Mouse (Mus musculus): ENCODE measurements around the gene Hoxb3.

Gene Hoxb3

DNA sequence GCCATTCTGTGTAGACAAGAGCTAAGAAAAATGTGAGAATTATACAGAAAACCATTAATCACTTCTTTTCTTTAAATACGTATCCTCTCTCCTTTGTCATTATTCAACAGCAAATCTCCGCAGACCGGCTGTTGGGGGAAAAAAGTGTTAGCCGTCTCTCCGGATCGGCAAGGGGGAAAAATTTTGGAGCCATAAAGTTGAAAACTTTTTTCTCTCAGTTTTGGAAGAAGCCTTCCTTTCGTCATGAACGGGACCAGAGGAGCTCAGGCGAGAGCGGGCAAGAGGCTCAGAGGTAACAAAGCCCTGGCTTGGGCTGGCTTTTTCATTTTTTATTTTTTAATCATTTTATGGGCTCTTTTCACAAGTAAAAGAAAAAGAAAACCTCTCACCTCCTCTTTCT, at the start of gene Hoxb3:
TSS of gene Hoxb3 (plus strand) at position 173 of the 400 bp plus-strand sequence.
- no peak for DNase-seq (ENCODE audit: low spot score in 2 of 2)

- DNase-seq (ENCODE audit: low spot score in 2 of 2): no peak
These were observed 48.7 kb upstream of the Hoxb3 start for GRCm38 (mm10) chr11:96274428-96274827.

DNA sequence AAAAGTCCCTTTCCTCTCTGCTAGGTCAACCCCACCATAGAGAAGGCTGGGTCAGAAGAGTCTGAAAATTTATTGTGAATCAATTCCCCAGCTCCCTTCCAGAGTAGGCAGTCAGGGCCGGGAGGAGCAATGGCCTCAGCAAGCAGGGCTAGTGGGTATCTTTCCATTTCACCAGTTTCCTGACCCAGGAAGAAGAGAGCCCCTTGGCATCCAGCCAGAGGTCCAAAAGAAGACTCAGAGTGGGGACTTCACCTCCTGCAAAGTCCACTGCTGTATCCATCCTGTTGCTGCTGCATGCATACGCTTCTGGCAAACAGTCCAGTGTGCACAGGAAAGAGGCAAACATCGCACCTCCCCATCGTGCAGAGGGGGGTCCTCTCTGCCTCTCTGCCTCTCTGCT, 47.2 kb upstream of the Hoxb3 start:
- no peak for DNase-seq (ENCODE audit: low spot score in 2 of 2)

- DNase-seq (ENCODE audit: low spot score in 2 of 2): no peak
These were observed 45.7 kb upstream of the Hoxb3 start for GRCm38 (mm10) chr11:96277151-96278044.

DNA sequence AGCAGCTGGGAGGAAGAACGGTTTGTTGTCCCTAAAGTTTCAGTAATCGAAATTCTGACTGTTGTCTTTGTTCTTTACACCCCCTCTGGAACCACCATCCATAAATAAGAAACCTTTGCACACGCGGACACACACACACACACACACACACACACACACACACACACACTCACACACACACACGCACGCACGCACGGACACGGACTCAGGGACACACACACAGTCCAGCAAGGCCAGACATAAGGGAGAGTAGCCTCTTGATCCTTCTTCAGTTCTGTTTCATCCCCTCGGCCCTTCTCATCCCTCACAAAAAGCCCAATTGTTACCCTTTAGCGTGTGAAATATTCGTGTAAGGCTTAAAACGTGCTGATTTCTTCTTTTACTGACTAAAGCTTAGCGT, 44.8 kb upstream of the Hoxb3 start:
- no peak for DNase-seq (ENCODE audit: low spot score in 2 of 2)

DNA sequence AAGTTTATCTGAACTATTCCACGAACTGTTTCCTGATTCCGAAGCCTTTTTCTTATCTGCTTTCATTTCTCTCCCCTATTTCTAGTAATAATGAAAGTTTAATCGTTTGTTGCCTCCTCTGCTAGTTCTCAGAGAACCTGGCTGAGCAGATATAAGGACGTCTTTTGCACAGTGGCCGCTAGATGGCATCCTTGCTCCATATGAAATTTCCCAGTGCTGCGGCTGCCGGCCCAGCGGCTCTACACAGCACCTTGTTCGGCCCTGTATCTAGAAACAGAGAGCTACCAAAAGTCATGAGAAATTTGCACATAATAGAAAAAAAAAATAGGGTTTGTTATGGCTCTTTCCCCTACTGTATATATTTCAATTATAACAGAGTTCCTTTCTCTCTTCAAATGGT, 44.4 kb upstream of the Hoxb3 start:
- peak; percentile 80 to 87 for DNase-seq (ENCODE audit: low spot score in 2 of 2)

- DNase-seq (ENCODE audit: low spot score in 2 of 2): no peak
These were observed 43.5 kb upstream of the Hoxb3 start for GRCm38 (mm10) chr11:96279421-96280233.

DNA sequence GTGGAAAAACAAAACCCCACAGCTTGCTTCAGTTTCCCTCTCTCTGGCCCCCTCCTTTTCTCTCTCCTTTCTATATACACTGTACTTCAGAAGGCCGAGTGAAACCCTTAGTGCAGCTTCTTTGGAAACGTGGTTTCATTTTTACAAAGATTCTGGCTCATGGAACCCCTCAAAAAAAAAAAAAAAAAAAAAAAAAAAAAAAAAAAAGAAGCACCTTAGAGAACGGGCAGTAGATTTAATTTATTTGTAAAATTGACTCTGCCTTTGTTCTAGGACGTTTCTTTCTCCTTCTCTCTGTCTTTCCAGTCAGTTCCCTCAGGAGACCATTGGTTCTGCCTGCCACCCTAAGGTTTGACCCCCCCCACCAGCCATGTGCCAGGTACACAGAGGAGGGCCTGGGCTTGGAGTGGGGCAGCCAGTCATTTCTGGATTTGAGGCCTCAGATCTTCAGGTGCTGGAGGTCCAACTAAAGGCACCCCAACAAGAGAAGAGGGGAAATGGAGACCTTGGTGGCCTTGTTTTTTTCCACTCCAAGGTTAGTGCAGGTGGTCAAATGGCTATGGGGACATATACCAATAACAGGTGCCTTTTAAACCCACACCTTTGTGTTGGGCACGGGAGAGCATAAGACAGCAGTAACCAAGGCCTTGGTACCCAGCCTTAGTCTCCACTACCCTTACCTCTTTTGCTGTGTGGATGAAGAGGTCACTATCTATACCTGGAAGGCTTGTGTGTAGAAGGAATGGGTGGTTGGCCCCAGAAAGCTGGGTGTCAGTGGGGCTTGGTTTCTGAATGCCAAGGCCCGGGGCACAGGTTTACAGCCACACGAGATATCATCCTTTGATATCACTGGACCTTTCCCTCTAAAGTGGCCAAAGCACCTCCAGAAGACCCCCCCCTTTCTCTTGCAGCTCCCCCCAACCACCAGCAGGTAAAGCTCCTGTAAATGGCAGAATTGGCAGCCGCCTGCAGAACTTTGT, 42.4 kb upstream of the Hoxb3 start:
- DNase-seq (ENCODE audit: low spot score in 2 of 2): no peak

- no peak for DNase-seq (ENCODE audit: low spot score in 2 of 2)
These were observed 41.7 kb upstream of the Hoxb3 start for GRCm38 (mm10) chr11:96281396-96281795.

GRCm38 (mm10) chr11:96281855-96282570, 41.1 kb upstream of the Hoxb3 start, which contains the start of gene Hoxb8:
Gene Hoxb8 (plus strand): TSS chr11:96281905.
- no peak for DNase-seq (ENCODE audit: low spot score in 2 of 2)

DNA sequence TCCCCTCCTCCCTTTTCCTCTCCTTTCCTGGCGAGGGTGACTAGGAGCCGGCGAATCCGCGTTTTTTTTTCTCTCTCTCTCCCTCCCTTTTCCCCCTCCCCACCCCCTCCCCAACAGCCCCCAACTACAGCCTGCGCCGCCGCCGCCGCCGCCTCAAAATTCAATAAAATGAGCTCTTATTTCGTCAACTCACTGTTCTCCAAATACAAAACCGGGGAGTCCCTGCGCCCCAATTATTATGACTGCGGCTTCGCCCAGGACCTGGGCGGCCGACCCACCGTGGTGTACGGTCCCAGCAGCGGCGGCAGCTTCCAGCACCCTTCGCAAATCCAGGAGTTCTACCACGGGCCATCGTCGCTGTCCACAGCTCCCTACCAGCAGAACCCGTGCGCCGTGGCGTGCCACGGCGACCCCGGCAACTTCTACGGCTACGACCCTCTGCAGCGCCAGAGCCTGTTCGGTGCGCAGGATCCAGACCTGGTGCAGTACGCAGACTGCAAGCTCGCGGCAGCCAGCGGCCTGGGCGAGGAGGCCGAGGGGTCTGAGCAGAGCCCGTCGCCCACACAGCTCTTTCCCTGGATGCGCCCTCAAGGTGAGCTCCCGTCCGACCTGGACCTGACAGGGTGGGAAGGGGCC, 40.2 kb upstream of the Hoxb3 start:
- DNase-seq (ENCODE audit: low spot score in 2 of 2): no peak

- DNase-seq (ENCODE audit: low spot score in 2 of 2): no peak
These were observed 38.9 kb upstream of the Hoxb3 start for GRCm38 (mm10) chr11:96284041-96284749.

DNA sequence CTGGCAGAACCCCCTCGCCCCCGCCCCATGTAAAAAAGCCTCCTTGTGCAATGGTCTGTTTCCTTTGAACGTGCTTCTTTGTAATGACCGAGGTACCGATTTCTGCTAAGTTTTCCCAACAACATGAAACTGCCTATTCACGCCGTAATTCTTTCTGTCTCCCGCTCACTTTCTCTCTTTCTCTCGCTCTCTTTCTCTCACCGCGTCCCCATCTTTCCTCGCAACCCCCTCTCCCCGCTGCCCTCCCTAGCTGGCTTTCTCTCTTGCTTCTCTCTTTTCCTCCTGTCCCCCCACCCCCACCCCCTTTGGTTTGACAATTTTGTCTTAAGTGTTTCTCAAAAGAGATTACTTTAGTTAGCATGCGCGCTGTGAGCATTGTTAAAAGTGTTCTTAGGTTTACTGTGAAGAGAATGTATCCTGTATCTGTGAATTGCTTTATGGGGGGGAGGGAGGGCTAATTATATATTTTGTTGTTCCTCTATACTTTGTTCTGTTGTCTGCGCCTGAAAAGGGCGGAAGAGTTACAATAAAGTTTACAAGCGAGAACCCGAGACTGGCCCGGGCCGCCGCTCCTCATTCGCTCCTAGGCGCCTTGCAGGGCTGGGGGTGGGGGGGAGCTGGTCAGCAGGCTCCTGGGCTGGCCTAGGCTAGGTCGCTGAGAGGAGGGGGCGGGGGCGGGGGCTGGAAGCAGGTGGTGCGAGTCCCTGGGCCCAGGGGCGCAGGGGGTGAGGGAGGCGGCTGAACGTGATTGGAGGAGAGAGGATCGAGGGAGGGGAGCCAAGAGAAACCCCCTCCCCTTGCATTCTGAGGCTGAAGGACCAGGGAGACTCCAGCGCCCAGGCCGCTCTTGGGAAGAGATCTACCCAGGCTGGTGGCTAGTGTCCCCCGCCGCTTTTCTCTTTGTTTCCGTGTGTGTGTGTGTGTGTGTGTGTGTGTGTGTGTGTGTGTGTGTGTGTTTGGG, 38.1 kb upstream of the Hoxb3 start:
- DNase-seq (ENCODE audit: low spot score in 2 of 2): no peak

DNA sequence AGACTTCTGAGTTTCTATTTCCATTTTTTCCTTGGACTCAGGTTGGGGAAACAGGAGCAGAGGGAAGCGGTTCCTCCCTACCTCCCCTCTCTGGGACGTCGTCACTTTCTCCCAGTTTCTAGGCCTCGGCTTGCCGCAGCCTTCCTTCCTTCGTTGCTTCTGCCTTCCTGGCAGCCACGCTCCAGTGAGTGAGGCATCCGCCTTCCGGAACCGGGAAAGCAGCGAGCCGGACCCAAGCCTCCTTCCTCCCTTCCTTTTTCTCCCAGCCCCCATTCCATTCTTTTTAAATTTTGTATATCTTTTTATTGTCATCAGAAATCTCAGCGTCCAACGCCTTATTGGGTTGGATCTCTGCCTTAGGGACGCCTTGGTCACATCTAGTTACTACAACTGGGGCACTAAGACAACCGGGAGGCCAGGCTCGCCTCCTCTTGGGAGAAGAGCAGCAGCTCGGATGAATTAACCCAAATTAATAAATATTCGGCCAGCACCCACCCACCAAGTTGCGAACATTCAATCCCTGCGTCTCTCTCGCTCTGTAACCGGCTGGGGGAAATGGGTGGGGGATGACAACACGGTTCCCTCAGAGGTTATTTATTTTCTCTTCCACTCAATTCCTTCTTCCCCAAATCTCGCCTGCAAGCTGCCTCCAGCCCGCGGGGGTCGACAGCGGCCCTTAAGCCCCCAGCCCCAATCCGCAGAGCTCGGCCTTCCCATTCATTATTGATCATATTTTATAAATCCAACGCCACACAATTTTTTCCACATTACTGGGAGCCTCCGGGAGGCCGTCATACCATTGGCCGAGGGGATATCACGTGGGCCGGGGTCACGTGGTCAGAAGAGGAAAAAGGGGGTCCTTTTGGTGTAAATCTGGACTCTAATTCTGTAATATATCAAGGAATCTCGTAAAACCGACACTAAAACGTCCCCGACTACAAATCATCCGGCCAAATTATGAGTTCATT, 37.1 kb upstream of the Hoxb3 start, which contains the start of gene Hoxb7:
TSS of gene Hoxb7 (plus strand) at position 853 of the 968 bp plus-strand sequence.
- DNase-seq (ENCODE audit: low spot score in 2 of 2): peak in 1 of 2 experiments; percentile 70

GRCm38 (mm10) chr11:96286739-96287385, 36.3 kb upstream of the Hoxb3 start:
- no peak for DNase-seq (ENCODE audit: low spot score in 2 of 2)

- no peak for DNase-seq (ENCODE audit: low spot score in 2 of 2)
These were observed 35.7 kb upstream of the Hoxb3 start for GRCm38 (mm10) chr11:96287411-96287810.
